Mouse (Mus musculus): ENCODE measurements around the gene Gm3250.
A peak's percentile ranks its signal among the peaks of the same experiment; 100 is the strongest.
"Not testable (repeated sequence)": the region's sequence is repeated elsewhere in the genome, so short reads cannot be mapped to it uniquely, and the experiment has no call there.

The Gm3250 gene

DNA sequence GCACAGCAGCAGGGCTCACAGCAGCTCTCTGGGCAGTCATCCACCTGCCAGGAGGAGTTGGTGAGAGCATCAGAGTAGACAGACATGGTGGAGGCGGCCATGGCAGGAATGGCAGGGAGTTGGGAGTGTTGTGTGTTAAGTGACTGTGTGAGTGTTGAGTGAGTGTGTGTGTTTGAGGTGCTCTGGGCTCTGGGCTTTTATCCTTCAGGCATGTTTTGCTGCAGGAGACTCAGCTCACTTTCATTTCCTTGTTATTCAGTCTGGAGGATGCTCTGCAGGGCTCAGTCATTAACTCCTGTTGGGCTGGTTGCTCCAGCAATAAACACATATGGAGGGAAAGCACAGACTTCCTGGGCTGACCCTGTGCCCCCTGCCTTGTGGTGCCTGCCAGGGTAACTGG is at the start of gene Gm3250:
Gene Gm3250, minus strand, starts transcription at position 101 of the 400 bp plus-strand sequence.
- not testable (repeated sequence) for DNase-seq

DNA sequence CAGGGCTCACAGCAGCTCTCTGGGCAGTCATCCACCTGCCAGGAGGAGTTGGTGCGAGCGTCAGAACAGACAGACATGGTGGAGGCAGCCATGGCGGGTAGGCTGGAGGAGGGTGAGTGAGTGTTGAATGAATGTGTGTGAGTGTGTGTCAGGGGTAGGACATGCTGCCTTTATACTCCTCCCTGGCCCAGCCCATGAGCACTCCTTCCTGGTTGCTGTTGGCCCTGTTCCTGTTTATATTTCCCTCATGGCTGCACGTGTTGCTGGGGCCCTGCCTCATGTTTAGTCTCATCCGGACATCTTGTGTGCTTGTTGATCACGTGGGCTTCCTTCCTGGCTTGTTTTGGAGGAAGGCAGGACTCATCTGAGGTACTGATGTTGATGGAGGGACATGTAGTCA is 44.6 kb upstream of the Gm3250 start, which contains the start of gene Krtap10-4:
Gene Krtap10-4, minus strand, starts transcription at position 145 of the 400 bp plus-strand sequence.
- DNase-seq, result no peak

DNA sequence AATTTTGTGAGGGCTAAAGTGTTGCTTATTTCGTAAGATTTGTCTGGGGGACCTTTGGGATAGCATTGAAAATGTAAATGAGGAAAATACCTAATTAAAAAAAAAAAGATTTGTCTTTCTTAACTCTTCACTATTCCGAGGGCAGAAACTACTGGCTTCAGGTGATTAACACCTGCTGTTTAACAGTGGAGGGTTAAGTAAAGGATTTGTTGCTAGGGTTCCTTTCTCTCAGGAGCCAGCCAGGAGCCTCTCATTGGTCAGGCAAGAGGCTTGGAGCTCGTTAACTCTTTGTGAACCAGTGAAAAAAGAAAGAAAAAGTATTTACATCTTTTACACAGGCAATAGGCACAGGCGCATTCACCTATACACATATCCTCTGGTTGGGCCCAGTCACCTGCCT is 36.9 kb upstream of the Gm3250 start:
- no peak for DNase-seq

DNA sequence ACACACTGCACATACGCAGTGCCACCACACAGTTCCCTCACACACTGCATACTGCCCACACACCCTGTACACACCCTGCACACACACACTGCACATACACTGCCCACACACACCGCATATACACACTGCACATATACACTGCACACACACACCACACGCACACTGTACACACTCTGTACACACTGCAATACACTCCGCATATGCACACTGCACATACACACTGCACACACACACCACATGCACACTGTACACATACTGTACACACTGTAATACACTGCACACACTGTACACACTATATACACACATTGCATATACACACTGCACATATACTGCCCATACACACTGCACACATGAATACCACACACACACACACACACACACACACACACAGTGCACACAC is 36.2 kb upstream of the Gm3250 start:
- DNase-seq, result no peak

DNA sequence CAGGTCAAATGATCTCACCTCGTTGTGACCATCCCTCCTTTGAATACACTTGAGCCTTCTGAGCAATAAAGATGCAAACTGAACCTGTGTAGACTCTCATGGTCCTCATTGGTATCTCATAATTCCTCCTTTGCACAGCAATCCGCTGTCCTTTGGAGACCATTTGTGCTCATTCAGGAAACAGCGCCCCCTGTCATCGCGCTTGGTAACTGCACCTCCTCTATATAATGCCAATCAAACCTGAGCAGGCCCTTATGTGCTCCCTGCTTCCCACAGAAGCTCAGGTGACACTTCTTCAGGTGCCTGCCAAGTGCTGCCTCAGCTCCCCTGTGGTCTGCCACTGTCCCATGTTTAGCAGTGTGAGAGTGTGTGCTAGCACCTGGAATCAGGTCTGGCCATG is 33.2 kb upstream of the Gm3250 start:
- DNase-seq, result peak; percentile 74

DNA sequence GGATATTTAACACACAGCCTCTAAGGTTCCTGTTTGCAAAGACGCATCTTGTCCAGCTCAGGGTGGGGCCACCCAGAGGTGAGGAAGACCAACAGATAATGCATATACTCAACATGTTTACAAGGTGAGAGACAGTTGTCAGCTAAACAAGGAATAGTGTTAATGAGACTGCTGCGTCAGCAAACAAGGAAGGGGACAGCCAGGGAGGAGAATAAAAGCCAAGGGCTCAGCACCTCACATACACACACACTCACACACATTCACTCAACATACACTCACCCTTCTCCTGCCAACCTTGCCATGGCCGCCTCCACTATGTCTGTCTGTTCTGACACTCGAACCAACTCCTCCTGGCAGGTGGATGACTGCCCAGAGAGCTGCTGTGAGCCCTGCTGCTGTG is 32.0 kb upstream of the Gm3250 start, which contains the start of gene Gm2696:
Gene Gm2696, plus strand, starts transcription at position 301 of the 400 bp plus-strand sequence.
- no peak for DNase-seq

DNA sequence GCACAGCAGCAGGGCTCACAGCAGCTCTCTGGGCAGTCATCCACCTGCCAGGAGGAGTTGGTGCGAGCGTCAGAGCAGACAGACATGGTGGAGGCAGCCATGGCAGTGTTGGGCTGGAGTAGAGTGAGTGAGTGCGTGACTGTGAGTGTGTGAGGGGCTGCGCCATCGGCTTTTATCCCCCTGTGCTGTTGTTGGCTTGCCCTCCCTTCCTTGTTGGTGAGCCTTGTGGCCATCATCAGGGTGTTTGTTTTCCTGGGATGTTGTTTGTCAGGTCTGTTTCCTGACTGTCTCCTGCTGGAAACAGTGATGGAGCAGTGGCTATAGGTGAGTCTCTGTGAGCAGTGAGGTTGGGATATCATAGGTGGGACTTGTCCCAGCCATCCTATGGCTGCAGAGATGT is 29.4 kb upstream of the Gm3250 start, which contains the start of gene Gm9507:
Gene Gm9507, minus strand, starts transcription at position 101 of the 400 bp plus-strand sequence.
- no peak for DNase-seq

DNA sequence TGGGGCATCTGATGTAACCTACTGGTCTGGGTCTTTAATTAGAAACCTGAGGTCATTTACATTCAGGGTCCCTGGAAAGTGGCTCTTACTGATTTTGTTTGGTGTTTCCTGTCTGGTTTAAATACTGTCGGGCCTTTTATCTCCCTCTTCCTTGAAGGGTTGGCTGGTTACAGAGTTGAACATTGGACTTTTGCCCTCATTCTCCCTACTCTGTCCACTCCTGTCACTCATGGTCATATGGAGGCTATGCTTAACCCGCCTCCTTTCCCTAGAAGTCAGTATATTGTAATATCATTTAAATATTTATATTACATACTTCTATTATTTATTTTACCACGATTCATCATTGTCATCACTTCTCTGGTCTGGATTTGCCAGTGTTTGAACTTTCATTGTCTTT is 21.8 kb upstream of the Gm3250 start:
- DNase-seq, result no peak

DNA sequence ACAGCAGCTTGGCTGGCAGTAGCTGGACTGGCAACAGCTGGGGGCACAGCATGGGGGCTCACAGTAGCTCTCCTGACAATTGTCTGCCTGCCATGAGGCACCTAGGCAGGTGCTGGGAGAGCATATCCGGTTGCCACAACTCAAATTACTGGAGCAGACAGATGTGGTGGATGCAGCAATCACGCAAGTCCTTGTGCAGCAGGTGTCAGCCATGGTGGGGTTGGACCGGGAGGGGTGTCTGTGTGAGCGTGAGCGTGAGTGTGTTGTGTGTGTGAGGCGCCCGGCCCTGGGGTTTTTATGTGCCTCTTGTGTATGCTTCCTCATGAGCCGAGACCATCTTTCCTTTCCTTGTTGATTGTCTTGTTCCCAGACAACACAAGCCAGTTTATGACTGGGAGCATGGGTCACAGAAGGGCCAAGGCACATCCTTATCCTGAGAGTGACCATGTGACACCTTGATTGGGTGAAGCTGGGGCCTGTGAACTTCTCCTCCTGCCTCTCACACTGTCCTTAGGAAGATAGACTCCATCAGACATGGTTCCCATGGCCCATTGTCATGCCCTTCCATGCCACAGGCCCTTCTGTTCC is 16.7 kb upstream of the Gm3250 start, which contains the start of gene Gm19668:
Gene Gm19668, minus strand, starts transcription at position 213 of the 588 bp plus-strand sequence.
- no peak for DNase-seq

DNA sequence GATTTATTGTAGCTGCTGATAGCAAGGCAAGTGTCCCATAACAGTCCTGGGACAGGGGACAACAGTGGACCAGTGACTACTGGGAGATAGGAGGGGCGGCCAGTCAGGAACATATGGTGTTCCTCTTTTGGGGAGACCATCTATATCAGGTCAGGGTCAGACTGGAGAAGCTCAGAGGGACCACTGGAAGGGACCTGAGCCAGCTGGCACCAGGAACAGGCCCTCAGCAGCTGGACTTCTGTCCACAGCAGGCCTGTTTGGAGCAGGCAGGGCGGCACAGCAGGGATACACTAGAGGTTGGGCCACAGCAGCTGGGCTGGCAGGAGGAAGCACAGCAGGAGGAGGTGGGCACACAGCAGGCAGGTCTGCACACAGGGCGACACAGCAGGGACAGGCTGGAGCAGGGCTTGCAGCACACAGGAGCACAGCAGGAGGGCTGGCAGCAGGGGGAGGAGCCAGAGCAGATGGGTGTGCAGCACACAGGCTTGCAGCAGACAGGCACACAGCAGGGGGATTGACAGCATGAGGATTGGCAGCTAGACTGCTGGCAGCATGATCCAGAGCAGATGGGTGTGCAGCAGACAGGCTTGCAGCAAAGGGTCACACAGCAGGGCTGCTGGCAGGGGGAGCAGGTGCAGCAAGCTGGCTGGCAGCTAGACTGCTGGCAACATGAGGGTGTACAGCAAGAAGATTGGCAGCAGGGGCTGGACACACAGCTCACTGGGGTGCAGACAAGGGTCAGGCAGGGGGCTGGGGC is 16.0 kb upstream of the Gm3250 start:
- DNase-seq, result not testable (repeated sequence)

DNA sequence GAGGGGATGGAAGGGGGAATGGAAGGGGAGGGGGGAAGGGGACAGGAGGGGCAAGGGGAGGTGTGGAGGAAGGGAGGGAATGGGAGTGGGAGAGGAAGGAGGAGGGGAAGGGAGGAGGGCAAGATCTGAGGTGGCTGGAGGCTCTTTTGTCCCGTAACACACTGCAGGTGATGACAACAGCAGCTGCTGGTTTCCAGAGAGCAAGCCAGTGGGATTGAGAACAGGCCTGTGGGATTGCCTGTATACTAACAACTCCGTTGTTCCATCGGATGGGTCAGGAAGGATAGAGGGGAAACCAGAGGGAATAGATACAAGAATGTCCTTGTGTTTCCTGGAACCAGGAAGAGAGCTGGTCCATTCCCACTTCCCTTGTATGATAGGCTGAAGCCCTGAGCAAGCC is 15.3 kb upstream of the Gm3250 start:
- DNase-seq, result no peak

DNA sequence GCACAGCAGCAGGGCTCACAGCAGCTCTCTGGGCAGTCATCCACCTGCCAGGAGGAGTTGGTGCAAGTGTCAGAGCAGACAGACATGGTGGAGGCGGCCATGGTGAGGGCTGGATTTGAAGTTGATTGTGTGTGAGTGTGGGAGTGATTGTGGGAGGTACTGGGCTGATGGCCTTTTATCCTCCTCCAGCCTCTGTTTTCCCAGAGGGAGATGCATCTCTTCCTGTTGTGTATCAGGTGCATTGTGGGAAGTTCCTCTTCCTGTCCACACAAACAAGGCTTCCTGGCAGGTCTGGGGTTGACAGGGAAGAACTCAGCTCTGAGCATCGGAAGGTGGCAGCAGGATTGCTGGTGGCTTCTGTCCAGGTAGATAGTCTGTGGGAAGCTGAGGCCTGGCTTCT is 12.6 kb upstream of the Gm3250 start, which contains the start of gene Gm9639:
Gene Gm9639, minus strand, starts transcription at position 101 of the 400 bp plus-strand sequence.
- DNase-seq, result no peak

DNA sequence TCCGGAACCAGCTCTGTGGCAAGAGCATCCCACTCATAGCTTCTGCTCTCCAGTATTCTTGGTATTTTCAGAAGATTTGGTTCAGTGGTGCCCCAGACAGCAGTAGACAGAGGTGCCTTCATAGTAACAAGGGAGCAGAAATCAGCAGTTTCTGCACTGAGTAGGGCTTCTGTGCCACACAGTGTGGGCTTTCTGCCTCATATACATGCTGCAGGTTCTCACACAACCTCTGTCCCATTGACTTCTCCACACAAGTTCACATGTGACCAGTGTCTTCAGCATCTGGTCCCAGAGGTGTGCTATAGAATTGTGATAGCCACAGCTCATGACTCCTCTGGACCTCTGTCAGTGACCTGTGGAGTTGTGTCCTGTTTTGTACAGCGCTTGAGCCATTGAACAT is 6.3 kb upstream of the Gm3250 start:
- no peak for DNase-seq

DNA sequence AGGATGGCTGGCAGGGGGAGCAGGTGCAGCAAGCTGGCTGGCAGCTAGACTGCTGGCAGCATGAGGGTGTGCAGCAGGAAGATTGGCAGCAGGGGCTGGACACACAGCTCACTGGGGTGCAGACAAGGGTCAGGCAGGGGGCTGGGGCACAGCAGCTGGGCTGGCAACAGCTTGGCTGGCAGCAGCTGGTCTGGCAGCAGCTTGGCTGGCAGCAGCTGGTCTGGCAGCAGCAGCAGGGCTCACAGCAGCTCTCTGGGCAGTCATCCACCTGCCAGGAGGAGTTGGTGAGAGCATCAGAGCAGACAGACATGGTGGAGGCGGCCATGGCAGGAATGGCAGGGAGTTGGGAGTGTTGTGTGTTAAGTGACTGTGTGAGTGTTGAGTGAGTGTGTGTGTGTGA is 5.5 kb upstream of the Gm3250 start, which contains the start of gene Gm7137:
Gene Gm7137, minus strand, starts transcription at position 325 of the 400 bp plus-strand sequence.
- DNase-seq, result not testable (repeated sequence)

DNA sequence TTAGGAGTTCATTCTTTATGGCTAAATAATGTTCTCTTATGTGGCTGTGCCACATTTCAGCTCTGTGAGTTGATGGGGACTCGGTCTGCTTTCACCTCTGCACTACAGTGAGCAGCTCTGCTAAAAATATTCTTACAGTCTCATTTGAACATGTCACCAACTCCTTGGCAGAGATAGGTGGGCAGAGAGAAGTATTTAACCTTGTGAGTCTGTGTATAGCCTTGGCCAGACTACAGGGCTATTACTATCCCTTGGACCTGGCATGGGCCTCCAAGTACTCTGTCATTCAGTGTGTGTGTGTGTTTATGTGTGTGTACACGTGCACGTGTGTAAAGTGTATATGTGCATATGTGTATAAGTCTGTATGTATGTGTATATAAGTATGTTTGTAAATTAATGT is 1.1 kb upstream of the Gm3250 start:
- not testable (repeated sequence) for DNase-seq

DNA sequence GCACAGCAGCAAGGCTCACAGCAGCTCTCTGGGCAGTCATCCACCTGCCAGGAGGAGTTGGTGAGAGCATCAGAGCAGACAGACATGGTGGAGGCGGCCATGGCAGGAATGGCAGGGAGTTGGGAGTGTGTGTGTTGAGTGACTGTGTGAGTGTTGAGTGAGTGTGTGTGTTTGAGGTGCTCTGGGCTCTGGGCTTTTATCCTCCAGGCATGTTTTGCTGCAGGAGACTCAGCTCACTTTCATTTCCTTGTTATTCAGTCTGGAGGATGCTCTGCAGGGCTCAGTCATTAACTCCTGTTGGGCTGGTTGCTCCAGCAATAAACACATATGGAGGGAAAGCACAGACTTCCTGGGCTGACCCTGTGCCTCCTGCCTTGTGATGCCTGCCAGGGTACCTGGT is 5.5 kb downstream of the Gm3250 start, which contains the start of gene Gm7138:
Gene Gm7138, minus strand, starts transcription at position 101 of the 400 bp plus-strand sequence.
- DNase-seq, result not testable (repeated sequence)

DNA sequence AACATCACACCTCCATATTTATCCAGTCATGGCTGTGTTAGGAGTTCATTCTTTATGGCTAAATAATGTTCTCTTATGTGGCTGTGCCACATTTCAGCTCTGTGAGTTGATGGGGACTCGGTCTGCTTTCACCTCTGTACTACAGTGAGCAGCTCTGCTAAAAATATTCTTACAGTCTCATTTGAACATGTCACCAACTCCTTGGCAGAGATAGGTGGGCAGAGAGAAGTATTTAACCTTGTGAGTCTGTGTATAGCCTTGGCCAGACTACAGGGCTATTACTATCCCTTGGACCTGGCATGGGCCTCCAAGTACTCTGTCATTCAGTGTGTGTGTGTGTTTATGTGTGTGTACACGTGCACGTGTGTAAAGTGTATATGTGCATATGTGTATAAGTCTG is 10.2 kb downstream of the Gm3250 start:
- not testable (repeated sequence) for DNase-seq

DNA sequence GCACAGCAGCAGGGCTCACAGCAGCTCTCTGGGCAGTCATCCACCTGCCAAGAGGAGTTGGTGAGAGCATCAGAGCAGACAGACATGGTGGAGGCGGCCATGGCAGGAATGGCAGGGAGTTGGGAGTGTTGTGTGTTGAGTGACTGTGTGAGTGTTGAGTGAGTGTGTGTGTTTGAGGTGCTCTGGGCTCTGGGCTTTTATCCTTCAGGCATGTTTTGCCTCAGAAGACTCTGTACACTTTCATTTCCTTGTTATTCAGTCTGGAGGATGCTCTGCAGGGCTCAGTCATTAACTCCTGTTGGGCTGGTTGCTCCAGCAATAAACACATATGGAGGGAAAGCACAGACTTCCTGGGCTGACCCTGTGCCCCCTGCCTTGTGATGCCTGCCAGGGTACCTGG is 11.1 kb downstream of the Gm3250 start, which contains the start of gene Gm3238:
Gene Gm3238, minus strand, starts transcription at position 101 of the 400 bp plus-strand sequence.
- DNase-seq, result not testable (repeated sequence)

DNA sequence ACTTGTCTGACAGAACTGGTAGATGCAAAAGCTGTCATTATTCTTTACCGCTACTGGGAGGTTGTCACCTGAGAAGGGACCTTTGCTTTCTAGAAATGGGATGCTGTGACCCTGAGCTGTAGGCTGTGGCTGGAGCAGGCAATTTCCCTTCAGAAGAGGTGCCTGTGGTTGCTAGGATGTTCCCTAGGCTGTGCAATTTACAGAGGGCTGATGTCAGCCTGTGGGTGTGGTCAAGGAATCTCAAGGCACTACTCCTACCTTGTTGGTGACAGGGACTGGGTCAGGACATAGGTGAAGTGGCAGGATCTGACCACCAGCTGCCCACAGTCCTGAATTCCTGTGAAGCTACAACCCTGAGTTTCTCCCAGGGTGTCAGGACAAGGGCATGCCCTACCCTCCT is 12.6 kb downstream of the Gm3250 start:
- no peak for DNase-seq

DNA sequence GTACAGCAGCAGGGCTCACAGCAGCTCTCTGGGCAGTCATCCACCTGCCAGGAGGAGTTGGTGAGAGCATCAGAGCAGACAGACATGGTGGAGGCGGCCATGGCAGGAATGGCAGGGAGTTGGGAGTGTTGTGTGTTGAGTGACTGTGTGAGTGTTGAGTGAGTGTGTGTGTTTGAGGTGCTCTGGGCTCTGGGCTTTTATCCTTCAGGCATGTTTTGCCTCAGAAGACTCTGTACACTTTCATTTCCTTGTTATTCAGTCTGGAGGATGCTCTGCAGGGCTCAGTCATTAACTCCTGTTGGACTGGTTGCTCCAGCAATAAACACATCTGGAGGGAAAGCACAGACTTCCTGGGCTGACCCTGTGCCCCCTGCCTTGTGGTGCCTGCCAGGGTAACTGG is 22.8 kb downstream of the Gm3250 start, which contains the start of gene Gm3233:
Gene Gm3233, minus strand, starts transcription at position 101 of the 400 bp plus-strand sequence.
- not testable (repeated sequence) for DNase-seq

DNA sequence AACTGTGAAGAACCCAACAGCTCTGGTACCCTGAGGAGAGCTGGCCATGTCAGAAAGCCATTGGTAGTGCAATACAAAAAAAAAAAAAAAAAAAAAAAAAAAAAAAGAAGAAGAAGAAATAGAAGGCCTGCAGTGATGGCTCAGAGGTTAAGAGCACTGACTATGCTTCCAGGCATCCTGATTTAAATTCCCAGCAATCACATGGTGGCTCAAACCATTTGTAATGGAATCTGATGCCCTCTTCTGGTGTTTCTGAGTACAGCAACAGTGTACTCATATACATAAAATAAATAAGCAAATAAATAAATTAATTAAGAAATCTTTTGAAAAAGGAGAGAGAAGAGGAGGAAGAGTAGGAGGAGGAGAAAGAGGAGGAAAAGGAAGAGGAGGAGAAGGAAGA is 28.9 kb downstream of the Gm3250 start:
- DNase-seq, result no peak

DNA sequence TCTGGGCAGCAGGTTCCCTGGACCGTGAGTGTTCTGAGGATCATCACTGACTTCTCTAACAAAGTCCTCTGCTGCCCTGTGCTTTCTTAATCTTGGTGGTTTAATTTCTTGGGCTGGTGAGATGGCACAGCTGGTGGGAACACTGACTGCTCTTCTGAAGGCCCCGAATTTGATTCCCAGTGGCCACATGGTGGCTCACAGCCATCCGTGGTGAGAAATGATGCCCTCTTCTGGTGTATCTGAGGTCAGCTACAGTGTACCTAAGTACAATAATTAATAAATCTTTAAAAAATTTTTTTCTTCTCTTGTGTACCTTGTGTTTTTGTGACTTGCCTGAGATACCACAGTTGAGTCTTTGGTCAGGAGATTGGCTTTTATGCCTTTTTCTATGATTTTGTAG is 30.0 kb downstream of the Gm3250 start:
- not testable (repeated sequence) for DNase-seq

DNA sequence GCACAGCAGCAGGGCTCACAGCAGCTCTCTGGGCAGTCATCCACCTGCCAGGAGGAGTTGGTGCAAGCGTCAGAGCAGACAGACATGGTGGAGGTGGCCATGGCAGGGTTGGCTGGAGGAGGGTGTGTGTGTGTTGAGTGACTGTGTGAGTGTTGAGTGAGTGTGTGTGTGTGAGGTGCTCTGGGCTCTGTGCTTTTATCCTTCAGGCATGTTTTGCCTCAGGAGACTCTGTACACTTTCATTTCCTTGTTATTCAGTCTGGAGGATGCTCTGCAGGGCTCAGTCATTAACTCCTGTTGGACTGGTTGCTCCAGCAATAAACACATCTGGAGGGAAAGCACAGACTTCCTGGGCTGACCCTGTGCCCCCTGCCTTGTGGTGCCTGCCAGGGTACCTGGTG is 31.1 kb downstream of the Gm3250 start, which contains the start of gene Gm9736:
Gene Gm9736, minus strand, starts transcription at position 101 of the 400 bp plus-strand sequence.
- DNase-seq, result not testable (repeated sequence)
